Mouse (Mus musculus) ES-Bruce4 (cell line): ENCODE measurements around the gene Kcnd3.

Source experiments
- CTCF ChIP-seq: IDR thresholded peaks from one replicate; pipeline ENCODE4 v1.8.1; 2011; ENCODE audit warnings: low read depth, low read length
- EP300 ChIP-seq: IDR thresholded peaks from 2 replicates; pipeline ENCODE4 v1.6.1; 2011; ENCODE audit warnings: low read depth, low read length; ENCODE audit not compliant: insufficient read depth
- POLR2A ChIP-seq: IDR thresholded peaks from one replicate; pipeline ENCODE4 v1.8.1; 2011; ENCODE audit warnings: low read length; ENCODE audit not compliant: insufficient read depth

- TF ChIP-seq POLR2A (no peak), CTCF (no peak), EP300 (no peak)
Measured at GRCm38 (mm10) chr3:105590056-105590672, 138.0 kb downstream of the Kcnd3 start.
